Mouse (Mus musculus) limb, embryonic 11.5 days (tissue): Measurements from ENCODE around the gene Spata1. TPM values are rescaled to one million over a fixed set of nuclear protein-coding genes. Genes with fewer than 3 reads are reported as not detected.
"Not testable (repeated sequence)": the region's sequence is repeated elsewhere in the genome, so short reads cannot be mapped to it uniquely, and the experiment has no call there.

ENCODE experiments used
- ATAC-seq: fragments of 200-750 bp; cut with Nextera tagmentation; 2 replicates; pipeline ENCODE4 v1.8.0; 2017; ENCODE audit warnings: low read depth; ENCODE audit not compliant: insufficient number of reproducible peaks, low FRiP score, low TSS enrichment
- DNase-seq: peaks from one replicate; pipeline ENCODE4 v3.0.0-alpha.2; 2015; ENCODE audit warnings: low spot score
- H3K27ac ChIP-seq: fragments of 300-500 bp; sonication (generic); replicated peaks from 2 replicates; pipeline ENCODE4 v1.5.1; 2014; ENCODE audit warnings: low read depth, mild to moderate bottlenecking, low read length
- H3K27me3 ChIP-seq: fragments of 300-500 bp; sonication (generic); 2 replicates; pipeline ENCODE4 v1.6.1; 2014; ENCODE audit warnings: mild to moderate bottlenecking, low read length, mixed read lengths; ENCODE audit not compliant: control insufficient read depth, insufficient read depth
- H3K36me3 ChIP-seq: fragments of 300-500 bp; sonication (generic); 2 replicates; pipeline ENCODE4 v1.6.1; 2014; ENCODE audit warnings: mild to moderate bottlenecking, low read length, moderate library complexity, mixed read lengths; ENCODE audit not compliant: control insufficient read depth, insufficient read depth
- H3K4me1 ChIP-seq: fragments of 300-500 bp; sonication (generic); 2 replicates; pipeline ENCODE4 v1.6.1; 2014; ENCODE audit warnings: low read length, mixed read lengths; ENCODE audit not compliant: control insufficient read depth, insufficient read depth
- H3K4me2 ChIP-seq: fragments of 300-500 bp; sonication (generic); 2 replicates; pipeline ENCODE4 v1.6.1; 2014; ENCODE audit warnings: low read depth, mild to moderate bottlenecking, moderate library complexity; ENCODE audit not compliant: severe bottlenecking
- H3K4me3 ChIP-seq: fragments of 300-500 bp; sonication (generic); 2 replicates; pipeline ENCODE4 v1.5.1; 2014; ENCODE audit warnings: low read depth, low read length
- H3K9ac ChIP-seq: fragments of 300-500 bp; sonication (generic); 2 replicates; pipeline ENCODE4 v1.6.1; 2014; ENCODE audit warnings: mild to moderate bottlenecking, low read length
- H3K9me3 ChIP-seq: fragments of 300-500 bp; sonication (generic); 2 replicates; pipeline ENCODE4 v1.6.1; 2016; ENCODE audit warnings: low read length; ENCODE audit not compliant: control insufficient read depth
- WGBS: fragments of 180-500 bp; shearing (Covaris S2); extraction: QIAGEN DNeasy Blood & Tissue Kit; methylation state at CpG from one replicate; pipeline ENCODE4 v1.1.7; 2014; 5-methylcytosine and 5-hydroxymethylcytosine counted together
- polyA plus RNA-seq: library from polyadenylated mRNA; unstranded; fragments of >200 nt; fragmentation: Nextera tagmentation; extraction: Ambion mirVana; gene quantifications from 2 replicates; pipeline ENCODE4 v1.2.1, GENCODE M21; 2014

The Spata1 gene
- polyA plus RNA-seq, 1 experiment from 2014 or later: 6.4 TPM

- H3K4me2 ChIP-seq: no peak overlapping the region
- H3K27ac ChIP-seq: no peak overlapping the region
- H3K36me3 ChIP-seq: peaks cover 5% of the 10 kb centered on the region; the same call in 1 of the 2 replicates
- DNase-seq: no peak
- 91% methylated on average over 12 of the region's 12 CpGs for WGBS
- no peak overlapping the region for H3K9ac ChIP-seq
- H3K27me3 ChIP-seq: no peaks in the 10 kb centered on the region
- no peaks in the 10 kb centered on the region for H3K9me3 ChIP-seq
- H3K4me1 ChIP-seq: no peaks in the 10 kb centered on the region
- H3K4me3 ChIP-seq: no peak overlapping the region
- ATAC-seq: no peak
These were observed 59.5 kb downstream of the Spata1 start for GRCm38 (mm10) chr3:146440011-146440410.

GRCm38 (mm10) chr3:146436114-146436513 lies 63.4 kb downstream of the Spata1 start:
- H3K9ac ChIP-seq: no peak overlapping the region
- H3K27me3 ChIP-seq: no peaks in the 10 kb centered on the region
- no peaks in the 10 kb centered on the region for H3K4me1 ChIP-seq
- H3K4me3 ChIP-seq: no peak overlapping the region
- no peaks in the 10 kb centered on the region for H3K9me3 ChIP-seq
- no peak overlapping the region for H3K27ac ChIP-seq
- ATAC-seq: no peak
- H3K36me3 ChIP-seq: peaks cover 11% of the 10 kb centered on the region
- 96% methylated on average over 8 of the region's 8 CpGs for WGBS
- no peak overlapping the region for H3K4me2 ChIP-seq
- no peak for DNase-seq

DNA sequence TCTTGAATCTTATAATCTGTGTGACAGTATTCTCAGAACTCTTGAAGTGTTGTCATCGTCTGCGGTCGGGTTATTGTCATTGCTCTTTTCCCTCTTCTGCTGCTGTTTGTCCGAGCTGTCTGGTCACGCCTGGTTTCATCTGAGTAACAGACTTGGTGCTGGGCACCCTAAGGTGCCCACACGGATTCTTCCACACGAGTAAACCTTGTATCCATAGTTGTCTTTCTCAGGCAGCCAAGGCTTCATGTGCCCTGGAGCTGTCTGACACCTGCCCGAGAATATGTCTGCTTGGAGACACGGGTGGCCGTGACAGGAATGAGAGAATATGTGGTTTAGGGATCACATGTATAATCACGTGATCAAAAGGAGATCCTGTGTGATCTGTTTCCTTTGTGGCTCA lies 64.0 kb downstream of the Spata1 start:
- 95% methylated on average over 11 of the region's 11 CpGs for WGBS
- DNase-seq: no peak

DNA sequence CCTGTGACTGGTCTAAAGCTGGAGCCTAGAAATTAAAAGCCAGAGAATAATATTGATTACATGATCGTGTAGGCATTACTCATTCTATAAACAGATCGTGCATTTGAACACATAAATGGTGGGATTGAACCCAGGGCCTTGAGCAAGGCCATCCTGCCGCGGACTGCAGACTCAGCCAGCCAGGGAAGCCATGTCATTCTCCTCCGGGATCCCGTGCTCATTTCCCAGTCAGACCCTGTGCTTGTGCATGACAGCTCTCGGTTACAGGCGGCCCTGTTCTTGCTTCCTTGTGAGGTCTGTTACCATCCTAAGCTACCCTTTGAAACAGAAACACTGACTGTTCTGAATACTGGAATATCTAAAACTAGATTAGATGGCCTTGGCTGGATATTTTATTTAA lies 64.9 kb downstream of the Spata1 start:
- H3K36me3 ChIP-seq: peaks cover 14% of the 10 kb centered on the region
- ATAC-seq (no peak), DNase-seq (no peak)
- no peak overlapping the region for H3K4me3 ChIP-seq
- no peak overlapping the region for H3K4me2 ChIP-seq
- no peaks in the 10 kb centered on the region for H3K27me3 ChIP-seq
- 91% methylated on average over 8 of the region's 8 CpGs for WGBS
- H3K9ac ChIP-seq: no peak overlapping the region
- H3K9me3 ChIP-seq: no peaks in the 10 kb centered on the region
- no peak overlapping the region for H3K27ac ChIP-seq
- H3K4me1 ChIP-seq: no peaks in the 10 kb centered on the region

More for the DNA sequence above, 64.0 kb downstream of the Spata1 start:
- no peaks in the 10 kb centered on the region for H3K4me1 ChIP-seq
- H3K27ac ChIP-seq: no peak overlapping the region
- no peaks in the 10 kb centered on the region for H3K27me3 ChIP-seq
- no peak overlapping the region for H3K9ac ChIP-seq
- H3K4me3 ChIP-seq: no peak overlapping the region
- H3K9me3 ChIP-seq: no peaks in the 10 kb centered on the region
- H3K36me3 ChIP-seq: peaks cover 14% of the 10 kb centered on the region
- no peak overlapping the region for H3K4me2 ChIP-seq
- ATAC-seq: no peak

GRCm38 (mm10) chr3:146433681-146434350 lies 65.7 kb downstream of the Spata1 start:
- Histone ChIP-seq H3K27ac (no peak overlapping the region), H3K36me3 (peaks cover 14% of the 10 kb centered on the region), H3K4me1 (no peaks in the 10 kb centered on the region), H3K9ac (no peak overlapping the region), H3K4me2 (no peak overlapping the region), H3K9me3 (no peaks in the 10 kb centered on the region), H3K4me3 (no peak overlapping the region), H3K27me3 (no peaks in the 10 kb centered on the region)
- no peak for ATAC-seq
- no peak for DNase-seq
- WGBS: 89% methylated on average over 14 of the region's 14 CpGs

DNA sequence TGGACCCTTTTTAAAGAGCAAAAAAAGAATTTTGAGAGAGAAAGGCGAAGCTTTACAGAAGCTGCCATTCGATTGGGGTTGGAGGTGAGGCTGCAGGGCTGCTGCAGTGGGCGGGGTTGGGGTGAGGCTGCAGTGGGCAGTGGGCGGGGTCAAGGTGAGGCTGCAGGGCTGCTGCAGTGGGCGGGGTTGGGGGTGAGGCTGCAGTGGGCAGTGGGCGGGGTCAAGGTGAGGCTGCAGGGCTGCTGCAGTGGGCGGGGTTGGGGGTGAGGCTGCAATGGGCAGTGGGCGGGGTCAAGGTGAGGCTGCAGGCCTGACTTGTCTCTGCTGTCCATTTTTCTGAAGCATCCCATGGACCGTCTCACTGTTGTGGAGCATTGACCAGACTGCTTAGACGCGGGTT lies 66.5 kb downstream of the Spata1 start:
- peaks cover 17% of the 10 kb centered on the region for H3K36me3 ChIP-seq
- H3K4me3 ChIP-seq, H3K4me1 ChIP-seq, H3K27me3 ChIP-seq, H3K9ac ChIP-seq, H3K27ac ChIP-seq, ATAC-seq, DNase-seq, H3K4me2 ChIP-seq, H3K9me3 ChIP-seq: not testable (repeated sequence)
- 84% methylated on average over 11 of the region's 11 CpGs for WGBS

- peaks cover 12% of the 10 kb centered on the region; the same call in 1 of the 2 replicates for H3K36me3 ChIP-seq
- WGBS: 87% methylated on average over 8 of the region's 8 CpGs
- no peaks in the 10 kb centered on the region for H3K9me3 ChIP-seq
- H3K27me3 ChIP-seq: no peaks in the 10 kb centered on the region
- no peak overlapping the region for H3K27ac ChIP-seq
- ATAC-seq: no peak
- no peak overlapping the region for H3K4me3 ChIP-seq
- no peak overlapping the region for H3K9ac ChIP-seq
- no peak for DNase-seq
- no peaks in the 10 kb centered on the region for H3K4me1 ChIP-seq
- no peak overlapping the region for H3K4me2 ChIP-seq
These were observed 73.1 kb downstream of the Spata1 start for GRCm38 (mm10) chr3:146426489-146426888.

DNA sequence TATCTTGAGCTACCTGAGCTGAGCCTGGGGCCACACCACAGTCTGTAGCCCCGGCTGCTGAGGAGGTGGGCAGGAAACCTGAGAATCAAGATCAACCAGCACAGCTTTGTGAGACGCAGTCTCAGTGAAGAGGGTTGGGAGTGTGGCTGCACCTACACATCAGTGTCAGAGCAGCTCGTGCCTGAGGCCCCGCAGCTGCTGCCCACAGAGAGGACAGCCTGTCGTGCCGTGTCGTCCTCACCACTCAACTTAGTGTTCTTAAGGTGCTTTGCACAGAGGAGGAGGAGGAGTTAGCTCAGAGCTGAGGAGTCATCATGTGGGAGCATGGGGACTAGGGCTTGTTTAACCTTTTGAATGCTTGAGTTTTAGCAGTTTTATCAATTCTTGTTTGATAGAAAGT lies 73.7 kb downstream of the Spata1 start:
- 74% methylated on average over 7 of the region's 7 CpGs for WGBS
- Histone ChIP-seq H3K4me2 (no peak overlapping the region), H3K4me3 (no peak overlapping the region), H3K9ac (no peak overlapping the region), H3K27ac (no peak overlapping the region), H3K27me3 (no peaks in the 10 kb centered on the region), H3K9me3 (no peaks in the 10 kb centered on the region), H3K36me3 (peaks cover 10% of the 10 kb centered on the region; the same call in 1 of the 2 replicates), H3K4me1 (no peaks in the 10 kb centered on the region)
- ATAC-seq (no peak), DNase-seq (no peak)
